Comparison of ENCODE assay signal across 19 mouse cellular contexts in the genomic region with DNA sequence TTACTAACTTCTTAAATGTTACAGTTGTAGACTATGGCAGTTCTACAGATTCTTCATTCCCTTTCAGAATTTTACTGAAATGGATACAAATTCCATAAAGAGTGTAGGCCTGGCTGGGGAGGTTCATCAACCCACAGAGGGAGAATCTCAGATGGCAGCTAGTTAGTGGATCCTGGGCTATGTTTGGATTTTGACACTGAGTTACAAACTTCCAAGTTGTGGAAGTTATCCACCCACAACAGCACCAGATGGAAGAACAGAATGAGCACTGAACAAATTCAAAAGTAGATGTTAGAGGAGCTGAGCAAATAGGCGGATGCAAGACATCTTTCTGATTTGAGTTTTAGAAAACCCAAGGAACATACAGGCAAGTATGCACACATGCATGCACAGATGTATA.
DNase-seq lines count a peak whose midpoint lies in the region; ATAC-seq lines count a peak whose summit lies in the region.
"Had no signal": no experiment of that assay in that cellular context is flagged by ENCODE, and none has a peak within 500 bp of the region (broad histone marks: within the 10 kb centered on the region; RNA-seq: fewer than 3 reads in every experiment).

No protein-coding gene starts in this region.

- peak; percentile 100 for ATAC-seq in frontal cortex, adult (ENCODE audit: low TSS enrichment)
- ATAC-seq: activated CD4-positive, CD25-positive, alpha-beta regulatory T cell, adult 4 months; CD4-positive, CD25-positive, alpha-beta regulatory T cell, adult 4 months; forebrain, embryonic 16.5 days; liver, embryonic 12.5 days; Patski had no signal

- DNase-seq in frontal cortex, postnatal 14 days (ENCODE audit: low spot score in 2 of 2) = no peak
- DNase-seq in brain, embryonic 18.5 days (ENCODE audit: low read depth, low spot score) = peak; percentile 20
- peak; percentile 45 to 61 for DNase-seq in left cerebral cortex, adult 18-20 months (ENCODE audit: low spot score in 2 of 2)
- peak; percentile 19 for DNase-seq in right cerebral cortex, postnatal 25 days
- DNase-seq in lung, postnatal 10 days = no peak
- DNase-seq in urinary bladder, postnatal 10 days (ENCODE audit: low spot score) = no peak
- DNase-seq: adrenal gland, postnatal 10 days; cerebellum, adult 11 months; cerebellum, postnatal 14 days; gastrocnemius, postnatal 10 days; heart, adult 11 months; lung, embryonic 14.5 days; lung, postnatal 4 days had no signal

Comparison
In these comparisons a context has a peak if more than half of its experiments do, and no peak if none do; other contexts are left out.
1. DNase-seq: peak in brain, embryonic 18.5 days (single experiment), left cerebral cortex, adult 18-20 months (2 of 2) and right cerebral cortex, postnatal 25 days (single experiment); none in frontal cortex, postnatal 14 days (0 of 2), lung, postnatal 10 days (single experiment) and urinary bladder, postnatal 10 days (single experiment).